Mouse (Mus musculus): ENCODE measurements around the gene Slfn8. TPM values are rescaled to one million over a fixed set of nuclear protein-coding genes. Genes with fewer than 3 reads are reported as not detected.
"Not testable (repeated sequence)": the region's sequence is repeated elsewhere in the genome, so short reads cannot be mapped to it uniquely, and the experiment has no call there.

Gene Slfn8
- total RNA-seq, 2 experiments from 2014 or later, result 0.08 to 0.13 TPM

- intact Hi-C loops (cut with DNase I), result no loop called here
- H3K27ac ChIP-seq, result no peak overlapping the region
- no peak overlapping the region for H3K4me3 ChIP-seq
- no peak for DNase-seq
- TF ChIP-seq CTCF (IDR thresholded peaks at IDR 0.05), result no peak
Measured at GRCm38 (mm10) chr11:83041000-83041399, 20.4 kb upstream of the Slfn8 start.

- intact Hi-C loops (cut with DNase I), result no loop called here
- no peak for DNase-seq
- Histone ChIP-seq H3K27ac (no peak overlapping the region), H3K4me3 (peak overlapping the region; percentile 51)
- TF ChIP-seq CTCF (IDR thresholded peaks at IDR 0.05), result no peak
Measured at GRCm38 (mm10) chr11:83040325-83040724, 19.7 kb upstream of the Slfn8 start.

- no peak for DNase-seq
- no peak for TF ChIP-seq CTCF (IDR thresholded peaks at IDR 0.05)
- Histone ChIP-seq H3K27ac (no peak overlapping the region), H3K4me3 (peak overlapping the region; percentile 51)
- intact Hi-C loops (cut with DNase I), result no loop called here
Measured at GRCm38 (mm10) chr11:83039796-83040195, 19.2 kb upstream of the Slfn8 start.

GRCm38 (mm10) chr11:83039156-83039555 lies 18.5 kb upstream of the Slfn8 start:
- intact Hi-C loops (cut with DNase I), result no loop called here
- H3K4me3 ChIP-seq, result no peak overlapping the region
- no peak for TF ChIP-seq CTCF (IDR thresholded peaks at IDR 0.05)
- no peak for DNase-seq
- no peak overlapping the region for H3K27ac ChIP-seq

GRCm38 (mm10) chr11:83038686-83039085 lies 18.1 kb upstream of the Slfn8 start:
- H3K27ac ChIP-seq; intact Hi-C loops (cut with DNase I); DNase-seq; H3K4me3 ChIP-seq: not testable (repeated sequence)

- DNase-seq; intact Hi-C loops (cut with DNase I): not testable (repeated sequence)
- Histone ChIP-seq H3K4me3 (peak overlapping the region; percentile 55), H3K27ac (peak overlapping the region; percentile 66)
Measured at GRCm38 (mm10) chr11:83019561-83020519, 770 bp downstream of the Slfn8 start.

GRCm38 (mm10) chr11:83016093-83016492 lies 4.5 kb downstream of the Slfn8 start:
- no peak for DNase-seq
- no peak for TF ChIP-seq CTCF (IDR thresholded peaks at IDR 0.05)
- no peak overlapping the region for H3K27ac ChIP-seq
- intact Hi-C loops (cut with DNase I), result no loop called here
- no peak overlapping the region for H3K4me3 ChIP-seq

- intact Hi-C loops (cut with DNase I), result no loop called here
- DNase-seq, result no peak
- no peak for TF ChIP-seq CTCF (IDR thresholded peaks at IDR 0.05)
- H3K4me3 ChIP-seq, result no peak overlapping the region
- no peak overlapping the region for H3K27ac ChIP-seq
Measured at GRCm38 (mm10) chr11:83013356-83013755, 7.3 kb downstream of the Slfn8 start.

- peak within 1 kb of the TSS; percentile 82 for H3K4me3 ChIP-seq
- intact Hi-C loops (cut with DNase I), result no loop called here
- H3K27ac ChIP-seq, result peak within 1 kb of the TSS; percentile 76
- TF ChIP-seq CTCF (IDR thresholded peaks at IDR 0.05), result no peak
- DNase-seq, result peak; percentile 67
Measured at GRCm38 (mm10) chr11:82991469-82992166, 29.0 kb downstream of the Slfn8 start, which contains the start of gene Slfn9. Slfn9 (minus strand) TSS chr11:82991830.

- H3K4me3 ChIP-seq, result peak overlapping the region; percentile 82
- H3K27ac ChIP-seq, result peak overlapping the region; percentile 76
- DNase-seq, result peak; percentile 41
- intact Hi-C loops (cut with DNase I), result not testable (repeated sequence)
Measured at GRCm38 (mm10) chr11:82990612-82991385, 29.8 kb downstream of the Slfn8 start.

GRCm38 (mm10) chr11:82989357-82989756 lies 31.3 kb downstream of the Slfn8 start:
- no peak for TF ChIP-seq CTCF (IDR thresholded peaks at IDR 0.05)
- no peak for DNase-seq
- no peak overlapping the region for H3K27ac ChIP-seq
- H3K4me3 ChIP-seq, result no peak overlapping the region
- intact Hi-C loops (cut with DNase I), result no loop called here

- TF ChIP-seq CTCF (IDR thresholded peaks at IDR 0.05), result no peak
- no peak for DNase-seq
- Histone ChIP-seq H3K27ac (no peak overlapping the region), H3K4me3 (no peak overlapping the region)
- intact Hi-C loops (cut with DNase I), result no loop called here
Measured at GRCm38 (mm10) chr11:82987621-82988020, 33.0 kb downstream of the Slfn8 start.
